Mouse (Mus musculus): Measurements from ENCODE around the gene Fam162b.

- TF ChIP-seq POLR2A (IDR thresholded peaks at IDR 0.05; ENCODE audit: insufficient read depth, low read depth, low read length) = no peak
- TF ChIP-seq CTCF (IDR thresholded peaks at IDR 0.05; ENCODE audit: insufficient read depth, low read depth, low read length) = no peak
These were observed 4.9 kb upstream of the Fam162b start for GRCm38 (mm10) chr10:51595001-51595931.
